Mouse (Mus musculus) CH12.LX (cell line): ENCODE data around the gene Slc22a20. TPM values are rescaled to one million over a fixed set of nuclear protein-coding genes. Genes with fewer than 3 reads are reported as not detected.

Experiments
- DNase-seq: peaks from one replicate; pipeline ENCODE4 v3.0.0-alpha.2; 2013; ENCODE audit errors: extremely low read depth
- H3K27ac ChIP-seq: 2 replicates; pipeline ENCODE4 v1.5.1; 2012; ENCODE audit warnings: low read depth, mild to moderate bottlenecking, control low read depth, moderate library complexity; ENCODE audit not compliant: insufficient read depth
- H3K27me3 ChIP-seq: replicated peaks from 2 replicates; pipeline ENCODE3; 2012; ENCODE audit warnings: inconsistent platforms
- H3K36me3 ChIP-seq, 2 experiments: replicated peaks in 1 of 2; 2 replicates each; pipeline versions ENCODE3 to v1.6.1; 2012; ENCODE audit warnings: inconsistent platforms in 1 of 2, low read length in 1 of 2, mild to moderate bottlenecking in 1 of 2, mixed read lengths in 1 of 2, moderate library complexity in 1 of 2; ENCODE audit not compliant: control insufficient read depth in 1 of 2, insufficient read depth in 1 of 2
- H3K4me1 ChIP-seq, 2 experiments: 2 replicates each; pipeline ENCODE4 v1.6.1; 2012; ENCODE audit warnings: inconsistent platforms in 1 of 2, moderate library complexity in 1 of 2; ENCODE audit not compliant: insufficient read depth in 2 of 2, control insufficient read depth in 1 of 2
- H3K4me2 ChIP-seq: 2 replicates; pipeline ENCODE4 v1.6.1; 2012; ENCODE audit warnings: low read depth, mild to moderate bottlenecking, control low read depth; ENCODE audit not compliant: poor library complexity, insufficient read depth, severe bottlenecking
- H3K4me3 ChIP-seq, 3 experiments: fragments of 150-350 bp in 1 of 3; sonication (generic) in 1 of 3; replicated peaks in 1 of 3; 2 replicates each; pipeline versions ENCODE3 to v1.5.1; 2011 to 2012; ENCODE audit warnings: low read depth in 2 of 3, low read length in 2 of 3, mild to moderate bottlenecking in 2 of 3, moderate library complexity in 2 of 3, control low read depth in 1 of 3, improper control_type of control experiment in 1 of 3, inconsistent platforms in 1 of 3, mixed read lengths in 1 of 3; ENCODE audit not compliant: poor library complexity in 1 of 3
- H3K79me2 ChIP-seq: replicated peaks from 2 replicates; pipeline ENCODE4 v1.6.1; 2012; ENCODE audit warnings: mild to moderate bottlenecking, moderate library complexity; ENCODE audit not compliant: control insufficient read depth, poor library complexity, insufficient read depth, severe bottlenecking; ENCODE audit errors: extremely low read depth
- H3K9ac ChIP-seq: 2 replicates; pipeline ENCODE4 v1.6.1; 2012; ENCODE audit warnings: low read depth, mild to moderate bottlenecking, control low read depth, moderate library complexity; ENCODE audit not compliant: insufficient read depth
- H3K9me3 ChIP-seq: replicated peaks from 2 replicates; pipeline ENCODE3; 2012; ENCODE audit warnings: low read length, inconsistent platforms, mixed read lengths
- BHLHE40 ChIP-seq: IDR thresholded peaks from 2 replicates; pipeline ENCODE4 v1.6.1; 2011; ENCODE audit warnings: mild to moderate bottlenecking, low read depth, low read length, improper control_type of control experiment
- E2F4 ChIP-seq: IDR thresholded peaks from 2 replicates; pipeline ENCODE4 v1.6.1; 2011; ENCODE audit warnings: low read depth, low read length, improper control_type of control experiment; ENCODE audit not compliant: insufficient replicate concordance
- ELF1 ChIP-seq: IDR thresholded peaks from 2 replicates; pipeline ENCODE4 v1.6.1; 2014; ENCODE audit warnings: low read depth, mild to moderate bottlenecking, inconsistent platforms, low read length, improper control_type of control experiment
- EP300 ChIP-seq: IDR thresholded peaks from 2 replicates; pipeline ENCODE4 v1.6.1; 2011; ENCODE audit warnings: low read length, improper control_type of control experiment
- GABPA ChIP-seq: IDR thresholded peaks from 2 replicates; pipeline ENCODE4 v1.6.1; 2012; ENCODE audit warnings: low read depth, low read length, improper control_type of control experiment, inconsistent platforms; ENCODE audit not compliant: insufficient replicate concordance
- HCFC1 ChIP-seq: IDR thresholded peaks from 2 replicates; pipeline ENCODE4 v1.6.1; 2012; ENCODE audit warnings: low read depth, mild to moderate bottlenecking, inconsistent platforms, low read length, improper control_type of control experiment
- IRF4 ChIP-seq: IDR thresholded peaks from 2 replicates; pipeline ENCODE4 v1.6.1; 2014; ENCODE audit warnings: low read depth, mild to moderate bottlenecking, inconsistent platforms, low read length, improper control_type of control experiment
- JUN ChIP-seq: IDR thresholded peaks from 2 replicates; pipeline ENCODE4 v1.6.1; 2011; ENCODE audit warnings: low read depth, mild to moderate bottlenecking, low read length, improper control_type of control experiment, moderate library complexity; ENCODE audit not compliant: insufficient read depth
- MAFK ChIP-seq: IDR thresholded peaks from 2 replicates; pipeline ENCODE4 v1.6.1; 2011; ENCODE audit warnings: low read length, improper control_type of control experiment; ENCODE audit not compliant: insufficient replicate concordance
- MXI1 ChIP-seq: IDR thresholded peaks from 2 replicates; pipeline ENCODE4 v1.6.1; 2011; ENCODE audit warnings: mild to moderate bottlenecking, low read depth, low read length, improper control_type of control experiment
- NELFE ChIP-seq: IDR thresholded peaks from 2 replicates; pipeline ENCODE4 v1.6.1; 2011; ENCODE audit warnings: low read depth, low read length, improper control_type of control experiment
- POLR2A ChIP-seq: IDR thresholded peaks from 2 replicates; pipeline ENCODE4 v1.6.1; 2011; ENCODE audit warnings: low read depth, mild to moderate bottlenecking, improper control_type of control experiment, low read length
- RCOR1 ChIP-seq: conservative IDR thresholded peaks from 2 replicates; pipeline ENCODE4 v1.6.1; 2012; ENCODE audit warnings: low read depth, mild to moderate bottlenecking, inconsistent platforms, low read length, improper control_type of control experiment
- TBP ChIP-seq: conservative IDR thresholded peaks from 2 replicates; pipeline ENCODE4 v1.6.1; 2011; ENCODE audit warnings: low read depth, low read length, improper control_type of control experiment
- TCF12 ChIP-seq: IDR thresholded peaks from 2 replicates; pipeline ENCODE4 v1.6.1; 2014; ENCODE audit warnings: low read depth, mild to moderate bottlenecking, inconsistent platforms, low read length, improper control_type of control experiment
- USF2 ChIP-seq: conservative IDR thresholded peaks from 2 replicates; pipeline ENCODE4 v1.6.1; 2011; ENCODE audit warnings: low read depth, low read length, improper control_type of control experiment
- ZKSCAN1 ChIP-seq: IDR thresholded peaks from 2 replicates; pipeline ENCODE4 v1.6.1; 2012; ENCODE audit warnings: low read depth, inconsistent platforms, low read length, improper control_type of control experiment, borderline replicate concordance
- dilution Hi-C: fragments of 300-500 bp; cut with MboI; formaldehyde crosslinking; loops from 2 replicates; pipeline ENCODE4 v1.14.3; 2020; ENCODE audit warnings: low sequenced_read_pairs; ENCODE audit not compliant: extremely low pct_unique_long_range_greater_than_20kb, extremely low pct_ligation_motif_present
- in situ Hi-C: fragments of 300-500 bp; cut with MboI; formaldehyde crosslinking; loops from 3 replicates; pipeline ENCODE4 v1.14.3; 2019; ENCODE audit warnings: low sequenced_read_pairs, low pct_ligation_motif_present, low pct_unique_long_range_greater_than_20kb, mixed read lengths
- polyA plus RNA-seq: library from polyadenylated mRNA; unstranded; fragments of >175 nt; gene quantifications from 2 replicates; pipeline ENCODE4 v1.2.1, GENCODE M21; 2012; ENCODE audit warnings: low read depth; ENCODE audit not compliant: insufficient read length
- total RNA-seq, 2 experiments: library from RNA; depleted of rRNA; stranded (reverse); fragments of 300-350 nt in 1 of 2; fragments of >200 nt in 1 of 2; gene quantifications; 2 replicates each; pipeline ENCODE4 v1.2.3; 2012 to 2014

Slc22a20 gene
- total and polyA plus RNA-seq, 3 experiments: not detected

DNA sequence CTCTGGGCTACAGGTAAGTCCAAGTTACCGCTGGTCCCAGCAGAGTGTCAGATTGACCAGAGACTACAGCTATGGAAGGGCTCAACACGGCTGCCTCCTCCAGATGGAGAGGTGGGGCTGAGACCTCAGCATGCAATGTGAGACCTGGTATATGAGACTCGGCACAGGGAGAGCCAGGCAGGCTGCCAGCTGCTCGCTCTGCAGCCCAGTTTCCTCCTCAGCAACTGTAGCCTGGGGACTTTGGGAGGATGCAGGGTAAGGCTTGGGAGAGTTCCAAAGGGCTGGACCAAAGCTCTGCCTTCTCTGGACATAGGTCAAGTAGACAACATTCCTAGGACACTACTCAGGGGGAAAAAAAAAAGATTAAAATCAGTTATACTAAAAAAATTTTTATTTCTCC, 45.8 kb downstream of the Slc22a20 start:
- dilution Hi-C loops: no loop called here
- no peak overlapping the region for H3K9ac ChIP-seq
- H3K27ac ChIP-seq: no peak overlapping the region
- H3K4me2 ChIP-seq: no peak overlapping the region
- H3K36me3 ChIP-seq: peaks cover 58 to 78% of the 10 kb centered on the region in 2 experiments
- DNase-seq: no peak
- in situ Hi-C loops: no loop called here
- no peaks in the 10 kb centered on the region for H3K79me2 ChIP-seq
- no peak overlapping the region for H3K4me3 ChIP-seq
- H3K9me3 ChIP-seq: no peaks in the 10 kb centered on the region
- no peaks in the 10 kb centered on the region for H3K4me1 ChIP-seq
- TF ChIP-seq ELF1 (no peak), NELFE (no peak), RCOR1 (no peak), JUN (no peak), HCFC1 (no peak), MAFK (no peak), ZKSCAN1 (no peak)
- TF ChIP-seq, all 38 proteins: peak for 0
- H3K27me3 ChIP-seq: no peaks in the 10 kb centered on the region

DNA sequence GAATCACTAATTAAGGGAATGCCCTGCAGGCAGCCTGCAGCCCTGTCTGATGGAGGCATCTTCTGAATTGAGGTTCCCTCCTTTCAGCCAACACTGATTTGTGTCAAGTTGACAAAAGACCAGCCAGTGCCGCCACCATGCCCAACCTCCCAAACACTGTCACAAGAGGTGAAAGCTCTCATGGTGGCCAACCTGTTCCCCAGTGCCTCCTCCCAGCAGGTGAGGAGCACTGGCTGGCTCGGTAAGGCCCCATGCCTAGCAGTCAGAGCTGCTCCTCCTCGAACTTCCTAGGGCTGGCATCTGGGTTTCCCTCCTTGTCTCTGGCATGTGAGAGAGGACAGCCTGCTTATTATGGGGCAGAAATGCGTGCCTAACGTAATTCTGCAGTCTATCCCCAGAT, 46.2 kb downstream of the Slc22a20 start:
- DNase-seq: no peak
- Histone ChIP-seq H3K79me2 (no peaks in the 10 kb centered on the region), H3K4me1 (no peaks in the 10 kb centered on the region), H3K9ac (no peak overlapping the region), H3K27ac (no peak overlapping the region), H3K27me3 (no peaks in the 10 kb centered on the region), H3K4me2 (no peak overlapping the region), H3K36me3 (peaks cover 55 to 74% of the 10 kb centered on the region in 2 experiments), H3K4me3 (no peak overlapping the region), H3K9me3 (no peaks in the 10 kb centered on the region)
- TF ChIP-seq TBP (no peak), GABPA (no peak), IRF4 (no peak), MXI1 (no peak), POLR2A (no peak), ZKSCAN1 (no peak), TCF12 (no peak), USF2 (no peak), MAFK (no peak), BHLHE40 (no peak), EP300 (no peak), E2F4 (no peak)
- dilution Hi-C loops (no loop called here), in situ Hi-C loops (no loop called here)
